Mouse (Mus musculus) kidney, adult 9 months (tissue): Measurements from ENCODE around the gene Mycbp.
"Not testable (repeated sequence)": the region's sequence is repeated elsewhere in the genome, so short reads cannot be mapped to it uniquely, and the experiment has no call there.

Experiments used
- DNase-seq: peaks from one replicate; pipeline ENCODE4 v3.0.0; 2022

Mycbp gene

DNA sequence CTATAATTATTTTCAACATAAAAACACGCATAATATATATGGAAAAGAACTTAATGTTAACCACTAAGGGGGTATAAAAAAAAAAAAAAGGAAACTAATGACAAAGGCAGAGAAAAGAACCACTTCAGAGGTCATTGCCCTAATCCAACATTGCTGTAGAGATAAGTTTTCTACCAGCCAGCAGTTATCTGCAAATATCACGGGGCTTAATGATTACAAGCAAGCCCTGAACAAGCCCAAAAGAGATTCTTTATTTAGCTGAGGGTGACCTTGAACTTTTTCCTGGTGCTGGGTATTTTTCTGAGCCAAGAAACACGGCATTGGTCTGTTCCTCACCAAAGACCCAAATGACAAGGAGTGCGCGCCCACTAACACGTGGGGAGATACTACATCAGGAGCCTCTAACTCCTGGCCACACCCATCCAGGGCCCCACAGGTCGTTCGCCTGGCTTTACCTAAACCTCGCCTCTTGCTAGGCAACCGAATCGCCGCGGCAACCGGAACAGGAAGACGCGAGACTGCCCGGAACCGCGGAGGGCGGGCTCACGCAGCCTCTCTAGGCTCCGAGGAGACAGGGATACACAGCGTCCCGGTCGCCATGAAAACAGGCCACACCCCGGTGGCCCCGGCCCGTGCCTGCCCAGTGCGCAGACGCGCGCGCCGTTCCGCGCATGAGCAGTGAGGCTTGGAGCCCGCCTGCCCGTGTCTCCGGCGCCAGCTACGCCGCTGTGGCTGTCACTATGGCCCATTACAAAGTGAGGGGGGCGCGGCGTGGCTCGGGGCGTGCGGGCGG lies at the start of gene Mycbp:
Mycbp (plus strand) TSS at position 500 of the 793 bp plus-strand sequence.
- DNase-seq, result peak; percentile 99

DNA sequence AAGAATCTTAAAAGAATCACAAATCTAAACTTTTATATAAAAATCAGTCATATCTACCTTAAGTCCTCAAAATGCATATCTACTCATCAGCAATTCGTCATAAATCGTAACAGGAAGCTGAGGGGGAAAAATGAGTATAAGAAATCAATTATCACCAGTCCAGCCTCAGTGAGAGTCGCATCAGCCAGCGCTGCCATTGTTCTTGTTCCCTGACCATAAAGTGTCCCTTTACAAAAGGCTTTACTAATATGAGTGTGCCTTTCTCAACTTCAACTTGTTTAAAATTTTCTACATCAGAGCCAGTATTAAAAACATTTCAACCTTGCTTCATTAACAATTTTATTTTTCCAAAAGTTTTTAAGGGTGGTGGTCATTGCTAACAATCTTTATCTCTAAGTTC lies 47.7 kb upstream of the Mycbp start:
- DNase-seq, result no peak

DNA sequence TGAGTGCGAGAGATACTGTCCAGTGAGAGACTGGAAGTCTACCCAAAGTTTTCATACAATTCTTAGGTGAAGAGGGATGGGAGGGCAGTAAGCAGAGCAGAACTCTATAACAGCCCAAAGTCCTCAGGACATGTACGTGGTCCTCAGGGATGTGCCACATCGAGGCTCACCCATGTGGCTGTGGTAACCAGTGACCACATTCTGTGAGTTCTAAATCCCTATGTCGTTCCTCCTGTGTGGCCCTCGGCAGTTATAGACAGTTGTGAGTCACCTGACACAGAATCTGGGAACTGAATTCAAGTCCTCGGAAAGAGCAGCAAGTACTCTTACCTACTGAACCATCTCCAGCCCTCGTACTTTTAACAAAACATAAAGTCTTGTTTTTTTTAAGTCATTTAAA lies 46.5 kb upstream of the Mycbp start:
- DNase-seq, result no peak

DNA sequence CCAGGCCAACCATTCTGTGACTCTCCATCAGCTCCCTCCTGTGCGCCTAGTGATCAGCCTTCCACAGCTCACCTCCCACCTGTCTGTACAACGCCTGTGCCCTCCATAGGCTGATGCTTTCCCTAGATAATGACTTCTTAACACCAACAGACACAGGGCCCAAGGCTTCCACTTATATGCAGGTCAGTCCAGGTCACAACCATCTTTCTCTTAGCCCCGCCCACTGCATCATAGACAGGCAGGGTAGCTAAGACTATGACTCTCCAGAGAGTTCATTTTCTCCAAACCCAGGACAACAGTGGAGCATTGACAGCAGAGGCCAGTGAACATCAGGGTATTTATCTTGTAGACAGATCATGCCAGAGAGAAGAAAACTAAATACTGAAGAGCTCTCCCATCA lies 45.3 kb upstream of the Mycbp start, which contains the start of gene 4933427I04Rik:
4933427I04Rik (plus strand) TSS at position 301 of the 400 bp plus-strand sequence.
- DNase-seq, result no peak

DNA sequence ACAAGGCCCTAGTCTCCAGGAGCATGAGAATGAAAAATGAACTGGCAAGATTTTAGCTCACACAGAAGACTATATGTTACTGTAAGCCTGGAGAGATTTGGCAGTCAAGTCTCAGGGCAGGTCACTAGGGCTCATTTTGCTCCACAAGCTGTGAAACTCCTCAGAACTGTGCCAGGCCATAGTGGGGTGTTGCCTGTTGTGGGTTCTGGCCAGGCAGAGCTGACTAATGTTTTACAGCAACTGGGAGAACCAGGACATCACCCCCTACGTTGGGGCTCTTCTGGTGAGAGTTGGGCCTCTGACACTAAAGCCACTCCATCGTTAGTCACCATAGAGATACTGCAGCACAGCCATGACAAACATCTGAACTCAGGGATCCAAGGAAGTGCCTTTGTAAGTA lies 44.8 kb upstream of the Mycbp start:
- no peak for DNase-seq

DNA sequence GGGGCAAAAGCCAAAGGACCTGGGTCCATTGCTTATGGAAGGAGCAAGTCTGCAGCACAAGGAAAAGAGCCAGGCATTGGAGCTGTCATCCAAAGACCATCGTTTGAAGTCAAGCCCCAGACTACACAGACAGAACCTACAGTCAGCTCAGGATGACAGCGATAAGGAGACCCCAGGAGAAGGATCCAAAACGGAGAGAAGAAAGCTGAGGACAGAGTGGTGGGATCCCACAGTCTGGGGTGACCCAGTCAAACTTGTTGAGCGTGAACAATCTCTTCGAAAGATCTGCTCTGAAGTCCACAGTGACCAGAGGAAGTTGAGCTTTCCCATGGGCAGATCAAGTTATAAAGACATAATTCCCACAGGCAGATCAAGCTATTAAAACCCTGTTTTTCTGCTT lies 44.0 kb upstream of the Mycbp start:
- DNase-seq, result no peak

DNA sequence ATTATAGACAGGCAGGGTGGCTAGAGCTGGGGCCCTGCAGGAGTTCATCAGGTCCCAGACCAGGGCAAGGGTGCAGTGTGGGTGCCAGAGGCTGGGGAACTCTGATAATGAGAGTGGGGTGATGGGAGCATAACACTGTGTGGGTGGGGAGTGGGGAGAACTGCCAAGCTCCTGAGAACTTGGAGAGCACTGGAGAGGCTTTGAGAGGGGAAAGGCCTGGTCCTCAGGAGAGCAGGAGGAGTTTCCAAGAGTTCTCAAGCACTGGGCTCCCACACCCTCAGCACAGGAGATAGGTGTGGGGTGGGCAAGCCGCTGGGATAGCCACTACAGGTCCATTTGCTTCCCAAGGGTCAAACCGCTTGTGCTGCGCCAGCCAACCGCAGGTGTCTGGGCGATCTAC lies 10.9 kb upstream of the Mycbp start:
- DNase-seq, result no peak

DNA sequence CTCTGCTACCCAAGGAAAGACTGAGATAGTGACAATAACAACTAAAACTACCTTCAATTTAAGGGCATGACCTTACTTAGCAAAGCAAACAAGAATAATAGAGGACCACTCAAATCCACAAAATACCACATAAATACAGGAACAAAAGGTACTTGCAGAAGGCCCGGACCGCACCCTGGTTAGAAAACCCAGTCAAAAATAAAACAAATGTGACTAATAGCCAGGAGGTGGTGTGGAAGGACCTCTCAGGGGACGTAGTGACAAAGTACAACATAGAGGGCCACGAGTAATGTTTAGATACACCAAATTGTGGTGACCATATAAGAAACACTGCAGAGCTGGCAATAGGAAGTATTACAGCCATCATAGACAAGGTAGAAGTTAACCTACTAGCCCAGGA lies 10.3 kb upstream of the Mycbp start:
- DNase-seq, result no peak

DNA sequence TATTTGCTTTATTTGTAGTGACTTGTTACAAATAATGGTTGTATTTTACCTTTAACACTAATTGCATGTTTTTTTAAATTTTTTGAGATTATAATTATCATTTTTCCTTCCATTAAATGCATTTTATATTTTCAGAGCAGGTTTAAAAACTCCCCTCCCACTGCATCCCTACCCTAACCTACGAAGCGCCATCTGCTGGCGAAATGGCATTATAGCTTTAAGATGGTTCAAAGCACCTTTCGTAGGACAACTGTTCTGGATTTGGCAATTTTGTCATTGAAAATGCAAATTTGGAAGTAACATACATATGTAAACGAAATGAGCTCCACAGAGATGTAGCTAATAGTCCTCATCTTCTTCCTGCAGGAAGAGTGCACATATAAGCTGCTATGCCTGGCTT lies 5.9 kb upstream of the Mycbp start:
- DNase-seq, result peak; percentile 32

DNA sequence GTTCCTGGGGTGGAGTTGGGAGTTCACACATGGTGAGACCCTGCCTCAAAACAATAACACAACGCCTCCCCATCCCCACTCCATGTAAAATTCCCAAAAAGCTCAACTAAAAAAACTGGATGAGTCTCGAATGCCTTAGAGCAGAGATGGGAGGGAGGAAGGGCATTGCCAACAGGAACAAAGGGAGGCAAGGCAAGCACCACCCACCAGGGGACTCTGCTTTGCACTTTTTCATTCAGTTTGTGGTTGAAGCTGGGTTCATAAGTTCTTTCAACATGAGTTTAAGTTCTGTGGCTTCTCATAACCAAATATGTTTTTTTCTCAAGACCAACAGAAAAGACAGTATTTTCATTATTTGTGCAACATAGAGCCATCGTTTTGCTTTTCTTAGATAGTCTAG lies 1.2 kb upstream of the Mycbp start:
- DNase-seq, result no peak

DNA sequence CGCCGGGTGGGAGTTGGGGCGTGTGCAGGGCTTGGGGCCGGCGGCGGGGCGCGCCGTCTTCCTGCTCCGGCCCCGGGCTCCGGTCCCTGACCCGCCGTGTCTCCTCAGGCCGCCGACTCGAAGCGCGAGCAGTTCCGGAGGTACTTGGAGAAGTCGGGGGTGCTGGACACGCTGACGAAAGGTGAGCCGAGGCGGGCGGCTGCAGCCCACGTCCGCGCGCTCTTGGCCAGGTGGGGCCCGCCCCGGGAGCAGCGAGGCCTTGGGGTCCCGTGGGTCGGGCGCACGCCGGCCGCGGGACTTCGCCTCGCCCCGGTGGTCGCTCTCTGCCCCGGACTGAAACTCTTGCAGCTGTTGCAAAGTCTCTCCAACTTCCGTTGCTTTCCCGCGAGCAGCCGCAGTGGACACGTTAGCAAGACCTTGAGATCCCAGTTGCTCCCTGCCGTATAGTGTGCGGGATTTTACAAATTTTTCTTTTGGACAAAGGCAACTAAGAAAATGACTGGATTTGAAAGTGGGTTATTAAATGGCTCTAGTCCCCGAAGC lies 565 bp downstream of the Mycbp start:
- DNase-seq, result no peak

DNA sequence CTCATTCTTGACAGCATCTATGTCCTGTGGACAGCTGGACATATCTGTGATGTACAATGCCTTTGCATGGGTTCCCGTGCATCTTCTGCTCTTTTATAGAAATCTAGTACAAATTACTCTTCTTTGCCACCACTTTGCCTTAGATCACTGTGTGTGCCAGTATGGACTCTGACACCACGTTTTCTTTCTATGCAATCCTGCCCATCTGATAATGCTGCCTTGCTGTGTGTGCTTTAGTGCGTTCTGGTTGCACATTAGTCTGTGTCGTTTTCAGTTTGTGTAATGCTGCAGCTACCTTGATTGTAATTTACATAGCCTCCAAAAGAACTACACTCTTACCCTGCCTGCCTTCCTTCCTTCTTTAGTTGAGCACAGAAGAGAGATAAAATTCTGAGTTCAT lies 6.9 kb downstream of the Mycbp start:
- DNase-seq, result no peak

DNA sequence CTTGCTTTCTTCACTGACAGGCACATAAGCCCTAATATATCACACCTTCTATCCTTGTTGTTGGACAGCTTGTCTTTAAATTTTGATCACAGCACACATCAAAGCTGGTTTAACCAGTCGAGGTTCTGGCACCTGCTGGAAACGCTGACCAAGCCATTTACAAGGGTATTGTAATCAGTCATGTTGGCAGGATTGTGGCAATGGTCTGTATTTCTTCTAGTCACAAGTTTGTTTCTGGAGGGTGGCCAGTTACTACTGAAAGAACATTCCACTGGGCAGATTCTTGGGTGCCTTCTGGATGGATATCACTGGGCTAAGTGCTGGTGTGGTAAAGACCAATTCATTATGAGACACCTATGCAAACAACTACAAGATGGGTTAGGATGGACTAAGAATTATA lies 7.8 kb downstream of the Mycbp start:
- peak; percentile 36 for DNase-seq

DNA sequence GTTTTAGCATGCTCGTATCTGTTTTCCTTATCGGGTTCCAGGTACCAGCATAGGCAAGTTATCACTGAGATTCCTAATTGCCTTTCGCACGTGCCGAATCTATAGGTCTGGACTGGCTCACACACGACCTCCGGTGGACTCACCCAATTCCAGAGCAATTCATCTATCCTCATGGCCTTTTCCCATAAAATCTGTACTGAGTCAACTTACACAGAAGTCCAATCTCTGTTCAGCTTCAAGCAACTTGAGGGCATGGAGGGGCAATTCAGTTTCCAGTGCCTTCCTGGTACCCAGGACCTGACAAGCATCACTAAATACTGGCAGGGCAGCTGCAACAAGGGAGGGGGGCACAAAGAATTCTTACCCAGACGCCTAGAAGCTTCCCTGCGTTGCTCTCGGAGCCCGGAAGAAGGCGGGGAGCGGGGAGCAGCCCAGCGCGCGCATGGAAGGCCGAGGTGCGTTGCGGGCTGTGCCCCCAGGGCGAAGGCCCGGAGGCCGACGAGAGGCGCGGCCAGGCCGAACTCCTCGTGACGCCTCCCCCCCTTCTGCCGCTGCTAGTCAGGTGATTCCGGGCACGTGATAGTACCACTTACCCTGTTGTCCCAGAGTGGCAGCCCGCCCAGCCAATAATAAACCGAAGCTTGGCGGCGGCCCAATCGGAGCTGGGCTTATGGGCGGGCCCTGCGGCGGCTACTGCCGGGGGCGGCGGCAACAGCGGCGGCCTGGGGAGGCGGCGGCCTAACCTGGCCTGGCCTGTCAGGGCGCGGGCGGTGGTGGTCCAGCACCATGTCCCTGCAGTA lies 12.3 kb downstream of the Mycbp start, which contains the start of gene Rragc:
Rragc (plus strand) TSS at position 699 of the 800 bp plus-strand sequence.
- DNase-seq, result peak; percentile 100

DNA sequence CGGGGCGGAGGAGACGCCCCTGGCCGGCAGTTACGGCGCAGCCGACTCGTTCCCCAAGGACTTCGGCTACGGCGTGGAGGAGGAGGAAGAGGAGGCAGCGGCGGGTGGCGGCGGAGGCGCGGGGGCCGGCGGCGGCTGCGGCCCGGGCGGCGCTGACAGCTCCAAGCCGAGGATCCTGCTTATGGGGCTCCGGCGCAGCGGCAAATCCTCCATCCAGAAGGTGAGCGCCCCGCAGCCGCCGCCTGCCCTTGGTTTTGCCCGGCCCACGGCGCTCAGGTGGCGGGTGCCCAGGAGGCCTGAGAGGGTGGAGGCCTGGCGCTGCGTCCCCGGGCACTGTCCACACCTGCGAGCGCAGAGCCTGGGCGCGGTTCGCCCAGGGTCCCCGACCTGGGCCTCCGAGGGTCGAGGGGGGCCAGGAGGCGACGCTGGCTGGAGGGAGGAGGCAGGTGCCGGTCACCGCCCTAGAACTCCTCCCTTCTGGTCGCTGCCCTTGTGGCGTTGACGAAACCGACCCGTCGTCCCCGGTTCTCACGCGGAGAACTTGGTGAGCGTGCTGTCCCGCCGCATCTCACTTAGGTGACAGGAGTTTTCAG lies 13.0 kb downstream of the Mycbp start, which contains the start of gene 4930535I16Rik:
4930535I16Rik (minus strand) TSS at position 475 of the 593 bp plus-strand sequence.
- peak; percentile 38 for DNase-seq

DNA sequence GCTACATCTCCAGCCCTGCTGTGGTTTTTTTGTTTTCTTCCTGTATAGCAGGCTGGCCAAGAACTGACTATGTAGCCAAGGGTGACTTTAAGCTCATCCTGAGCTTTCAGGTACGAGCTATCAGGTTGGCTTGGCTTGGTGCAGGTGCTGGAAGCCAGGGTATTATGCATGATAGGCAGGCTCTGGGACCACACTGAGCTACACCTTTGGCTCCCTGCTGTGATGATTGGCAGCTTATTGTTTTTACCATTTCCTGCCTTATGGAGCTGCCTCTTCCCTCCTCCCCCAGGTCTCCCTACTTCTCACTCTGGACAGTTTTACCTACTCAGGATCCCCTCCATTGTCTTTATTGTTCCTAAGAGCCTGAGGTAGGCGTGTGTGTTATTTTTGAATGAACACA lies 14.2 kb downstream of the Mycbp start:
- no peak for DNase-seq

DNA sequence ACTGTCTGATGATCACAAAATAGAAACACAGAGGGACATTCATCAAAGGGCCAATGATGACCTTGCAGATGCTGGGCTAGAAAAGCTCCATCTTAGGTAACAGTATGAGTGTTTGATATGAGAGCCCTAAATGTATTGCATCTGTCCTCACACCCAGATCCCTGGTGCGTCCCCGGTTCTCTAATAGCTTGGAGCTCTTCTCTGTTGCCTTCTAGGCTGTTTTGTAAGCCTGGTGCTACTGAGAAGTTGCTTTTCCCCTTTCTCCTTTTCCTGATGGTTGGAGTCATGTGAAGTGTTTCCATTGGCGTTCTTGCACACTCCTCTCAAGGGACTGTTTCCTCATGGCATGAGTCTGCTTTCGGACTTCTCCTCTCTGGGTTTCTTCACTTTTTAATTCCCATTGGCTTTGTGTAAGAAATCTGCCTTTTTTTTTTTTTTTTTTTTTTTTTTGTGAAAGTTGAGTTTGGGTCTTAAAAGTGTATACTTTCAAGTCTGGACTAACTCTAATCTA lies 16.5 kb downstream of the Mycbp start:
- DNase-seq, result no peak

DNA sequence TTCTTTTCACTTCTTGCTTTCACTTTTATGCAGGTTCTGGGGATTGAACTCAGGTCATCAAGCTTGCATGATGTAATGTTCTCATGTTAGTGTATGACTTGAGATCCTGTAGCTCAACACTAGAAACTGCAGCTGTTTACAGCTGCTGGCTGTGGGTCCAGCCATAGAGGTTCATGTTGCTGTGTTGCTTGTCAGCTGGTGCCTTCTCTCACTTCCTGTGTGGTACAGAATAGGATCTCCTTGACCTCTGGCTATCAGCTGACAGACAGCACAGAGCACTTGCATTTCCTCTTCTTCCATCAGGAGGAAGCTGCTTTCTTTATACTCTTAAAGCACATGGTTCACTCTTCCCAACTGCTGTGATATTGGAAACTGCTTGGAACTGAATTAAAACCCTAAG lies 23.3 kb downstream of the Mycbp start:
- peak; percentile 24 for DNase-seq

DNA sequence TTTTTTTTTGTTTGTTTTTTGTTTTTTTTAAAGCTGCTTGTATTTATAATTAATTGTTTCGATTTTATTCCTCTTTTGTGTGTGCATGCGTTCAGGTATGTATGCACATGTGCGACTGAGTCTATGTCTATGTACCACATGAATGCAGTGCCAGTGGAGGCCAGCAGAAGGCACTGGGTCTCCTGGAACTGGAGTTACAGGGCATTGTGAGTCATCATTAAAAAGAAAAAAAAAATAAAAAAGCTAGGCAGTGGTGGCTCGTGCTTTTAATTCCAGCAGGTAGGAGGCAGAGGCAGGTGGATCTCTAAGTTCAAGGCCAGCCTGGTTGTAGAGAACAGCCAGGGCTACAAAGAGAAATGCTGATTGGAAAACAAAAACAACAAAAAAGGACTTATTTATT lies 25.4 kb downstream of the Mycbp start:
- no peak for DNase-seq

DNA sequence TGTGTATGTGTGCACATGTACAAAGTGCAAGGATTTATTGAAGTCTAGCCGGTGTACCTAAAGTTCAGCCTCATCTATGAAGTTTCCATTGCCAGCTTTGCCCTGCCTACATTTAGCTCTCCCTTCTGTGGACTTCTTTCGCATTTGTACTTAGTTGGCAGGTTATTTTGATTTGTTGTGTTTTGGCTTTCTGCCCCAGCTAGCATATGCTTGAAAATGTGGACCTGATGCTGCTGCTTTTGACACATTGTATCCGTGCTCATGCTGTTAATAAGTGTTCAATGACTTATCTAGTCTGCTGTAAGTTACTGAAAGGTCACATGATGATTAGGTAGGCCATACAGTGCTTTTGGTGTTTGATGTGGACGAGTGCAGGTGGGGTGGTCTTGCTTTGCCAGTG lies 29.7 kb downstream of the Mycbp start:
- no peak for DNase-seq

DNA sequence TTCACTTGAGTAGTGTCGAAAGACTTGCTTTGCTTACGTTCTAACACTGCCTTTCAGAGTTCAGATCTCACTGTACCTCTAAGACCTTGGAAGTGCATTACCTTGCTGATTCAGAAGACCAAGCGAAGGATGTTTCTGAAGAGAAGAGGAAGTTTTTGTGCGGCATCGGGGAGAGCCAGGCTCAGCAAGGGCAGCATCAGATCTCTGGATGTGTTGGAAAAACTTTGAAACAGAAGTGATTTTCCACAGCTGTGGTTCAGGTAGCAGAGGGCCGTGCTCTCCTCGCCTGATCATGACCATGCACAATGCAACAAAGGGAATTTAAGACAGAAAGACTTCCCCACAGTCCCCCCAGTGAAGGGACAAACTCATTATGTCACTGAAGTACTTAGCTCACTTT lies 31.4 kb downstream of the Mycbp start:
- DNase-seq, result no peak

DNA sequence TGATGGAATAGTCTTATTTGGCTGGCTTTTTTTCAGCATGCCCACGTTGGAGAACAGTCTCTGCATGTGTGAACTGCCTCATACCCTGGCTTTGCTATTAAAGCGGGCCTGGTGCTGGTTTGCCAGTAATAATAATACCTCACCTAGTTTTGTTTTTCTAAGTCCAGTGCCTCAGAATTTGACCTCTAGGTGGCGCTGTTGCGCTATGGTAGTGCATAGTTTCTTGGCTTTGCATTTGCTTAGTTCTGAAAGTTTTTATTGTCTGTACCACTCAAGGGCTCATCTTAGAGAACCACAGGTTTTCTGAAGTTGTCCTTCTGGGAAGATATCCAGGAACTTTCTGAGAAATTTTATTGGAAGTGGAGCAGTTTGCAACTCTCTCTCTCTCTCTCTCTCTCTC lies 35.2 kb downstream of the Mycbp start:
- DNase-seq, result peak; percentile 74

DNA sequence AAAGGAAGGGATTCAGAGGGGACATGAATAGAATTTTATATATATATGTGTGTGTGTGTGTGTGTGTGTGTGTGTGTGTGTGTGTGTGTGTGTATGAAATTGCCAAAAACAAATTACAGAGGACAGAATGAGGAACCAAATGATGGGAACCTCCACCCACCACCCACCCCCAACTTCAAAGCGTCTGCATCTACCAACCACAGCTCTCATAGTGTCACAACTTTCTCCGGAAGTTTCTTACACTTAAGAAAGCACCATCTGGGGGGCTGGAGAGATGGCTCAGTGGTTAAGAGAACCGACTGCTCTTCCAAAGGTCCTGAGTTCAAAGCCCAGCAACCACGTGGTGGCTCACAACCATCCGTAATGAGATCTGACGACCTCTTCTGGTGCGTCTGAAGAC lies 36.2 kb downstream of the Mycbp start:
- not testable (repeated sequence) for DNase-seq
